Mouse (Mus musculus): ENCODE measurements at regions not wholly inside any gene's neighbourhood (a gene's known extent, or its start where the extent isn't known, plus 50 kb on each side); places are given as distances from the start of the nearest gene placed in this dataset.

GRCm38 (mm10) chr5:101596996-101597395 lies 67.8 kb downstream of the Nkx6-1 start:
- DNase-seq, result no peak

GRCm38 (mm10) chr5:101591236-101591635 lies 73.6 kb downstream of the Nkx6-1 start:
- no peak for DNase-seq

- no peak for DNase-seq
Observed at GRCm38 (mm10) chr5:101590341-101591124, 74.3 kb downstream of the Nkx6-1 start.

GRCm38 (mm10) chr5:101572966-101573365 lies 91.8 kb downstream of the Nkx6-1 start:
- no peak for DNase-seq

- DNase-seq, result no peak
Observed at GRCm38 (mm10) chr5:101565770-101566169, 99.0 kb downstream of the Nkx6-1 start.

- no peak for DNase-seq
Observed at GRCm38 (mm10) chr5:101560366-101560765, 104.4 kb downstream of the Nkx6-1 start.

- DNase-seq, result peak; percentile 19
Observed at GRCm38 (mm10) chr5:101558279-101558987, 106.4 kb downstream of the Nkx6-1 start.

GRCm38 (mm10) chr5:101557156-101557555 lies 107.6 kb downstream of the Nkx6-1 start:
- no peak for DNase-seq

- DNase-seq, result no peak
Observed at GRCm38 (mm10) chr5:101543326-101543725, 121.5 kb downstream of the Nkx6-1 start.

- DNase-seq, result no peak
Observed at GRCm38 (mm10) chr5:101539818-101540217, 125.0 kb downstream of the Nkx6-1 start.

GRCm38 (mm10) chr5:101539254-101539549 lies 125.6 kb downstream of the Nkx6-1 start:
- DNase-seq, result no peak

GRCm38 (mm10) chr5:101538410-101539253 lies 126.2 kb downstream of the Nkx6-1 start:
- DNase-seq, result no peak

- no peak for DNase-seq
Observed at GRCm38 (mm10) chr5:101537518-101538380, 127.0 kb downstream of the Nkx6-1 start.

- no peak for DNase-seq
Observed at GRCm38 (mm10) chr5:101535451-101535850, 129.3 kb downstream of the Nkx6-1 start.

GRCm38 (mm10) chr5:101525346-101525745 lies 139.4 kb downstream of the Nkx6-1 start:
- DNase-seq, result no peak

- no peak for DNase-seq
Observed at GRCm38 (mm10) chr5:101524670-101525069, 140.1 kb downstream of the Nkx6-1 start.

- DNase-seq, result no peak
Observed at GRCm38 (mm10) chr5:101523902-101524301, 140.9 kb downstream of the Nkx6-1 start.

- DNase-seq, result no peak
Observed at GRCm38 (mm10) chr5:101523490-101523889, 141.3 kb downstream of the Nkx6-1 start.

GRCm38 (mm10) chr5:101520935-101521655 lies 143.7 kb downstream of the Nkx6-1 start:
- no peak for DNase-seq

GRCm38 (mm10) chr5:101518791-101519547 lies 145.8 kb downstream of the Nkx6-1 start:
- no peak for DNase-seq

- DNase-seq, result no peak
Observed at GRCm38 (mm10) chr5:101497698-101498048, 167.1 kb downstream of the Nkx6-1 start.

Measured in right cerebral cortex, postnatal 4 days (tissue).